Mouse (Mus musculus): ENCODE measurements around the gene Dph5. TPM values are rescaled to one million over a fixed set of nuclear protein-coding genes. Genes with fewer than 3 reads are reported as not detected.

Gene Dph5
- total and polyA plus RNA-seq, 2 experiments from 2014 or later: 9.0 to 20.1 TPM

DNA sequence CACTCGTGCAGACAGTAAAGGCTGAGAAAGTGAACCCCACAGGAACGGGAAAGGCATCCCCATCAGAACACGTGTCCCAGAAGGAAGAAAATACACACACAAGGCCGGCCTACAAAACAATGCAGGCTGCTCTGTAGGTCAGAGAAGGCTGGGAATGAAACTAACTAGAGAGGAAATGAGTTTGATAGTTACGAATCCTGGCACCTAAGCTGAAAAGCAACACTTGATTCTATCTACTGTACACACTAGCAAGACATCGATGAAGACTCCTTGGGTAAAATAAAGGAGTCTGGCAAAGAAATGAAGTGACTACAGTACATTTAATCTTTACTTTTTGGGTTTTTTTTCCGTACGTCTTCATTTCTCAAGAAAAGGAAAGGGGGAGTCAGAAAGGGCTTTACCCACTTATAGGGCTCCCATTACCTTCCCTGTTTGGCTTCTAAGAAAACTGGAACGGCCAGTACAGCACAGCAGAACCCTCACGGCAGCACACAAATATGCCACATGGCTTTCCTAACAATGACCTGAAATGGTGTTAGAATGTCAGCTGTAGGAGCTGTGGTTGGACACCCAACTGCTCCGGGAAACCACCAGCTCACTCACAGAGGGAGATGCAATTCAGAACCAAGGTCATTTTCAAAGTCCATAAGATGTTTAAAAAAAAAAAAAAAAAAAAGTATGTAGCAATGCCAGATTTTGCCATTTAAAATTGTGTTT, 73.8 kb downstream of the Dph5 start:
- no peaks in the 10 kb centered on the region for H3K27me3 ChIP-seq (ENCODE audit: insufficient read depth, low read length)
- DNase-seq (ENCODE audit: low spot score) (no peak), ATAC-seq (no peak)
- H3K9ac ChIP-seq (replicated peaks; ENCODE audit: low read length): no peak overlapping the region
- no peak for TF ChIP-seq CTCF (IDR thresholded peaks at IDR 0.05; ENCODE audit: low read depth)
- 79% methylated on average over 11 of the region's 11 CpGs for WGBS
- H3K4me3 ChIP-seq (ENCODE audit: low read length): no peak overlapping the region
- H3K4me2 ChIP-seq (ENCODE audit: low read depth, low read length): no peak overlapping the region
- no peak overlapping the region for H3K27ac ChIP-seq
- peaks cover 7% of the 10 kb centered on the region for H3K36me3 ChIP-seq (ENCODE audit: insufficient read depth, low read length)
- no peaks in the 10 kb centered on the region for H3K9me3 ChIP-seq (ENCODE audit: low read length)
- H3K4me1 ChIP-seq (ENCODE audit: insufficient read depth, low read length): no peaks in the 10 kb centered on the region

GRCm38 (mm10) chr3:115962028-115962415, 74.4 kb downstream of the Dph5 start:
- Histone ChIP-seq H3K4me2 (ENCODE audit: low read depth, low read length) (no peak overlapping the region), H3K27ac (no peak overlapping the region), H3K4me3 (ENCODE audit: low read length) (no peak overlapping the region), H3K27me3 (ENCODE audit: insufficient read depth, low read length) (no peaks in the 10 kb centered on the region), H3K36me3 (ENCODE audit: insufficient read depth, low read length) (peaks cover 7% of the 10 kb centered on the region), H3K4me1 (ENCODE audit: insufficient read depth, low read length) (no peaks in the 10 kb centered on the region), H3K9ac (replicated peaks; ENCODE audit: low read length) (no peak overlapping the region), H3K9me3 (ENCODE audit: low read length) (no peaks in the 10 kb centered on the region)
- ATAC-seq: no peak
- TF ChIP-seq CTCF (IDR thresholded peaks at IDR 0.05; ENCODE audit: low read depth): no peak
- DNase-seq (ENCODE audit: low spot score): no peak
- WGBS: 63% methylated on average over 4 of the region's 4 CpGs

DNA sequence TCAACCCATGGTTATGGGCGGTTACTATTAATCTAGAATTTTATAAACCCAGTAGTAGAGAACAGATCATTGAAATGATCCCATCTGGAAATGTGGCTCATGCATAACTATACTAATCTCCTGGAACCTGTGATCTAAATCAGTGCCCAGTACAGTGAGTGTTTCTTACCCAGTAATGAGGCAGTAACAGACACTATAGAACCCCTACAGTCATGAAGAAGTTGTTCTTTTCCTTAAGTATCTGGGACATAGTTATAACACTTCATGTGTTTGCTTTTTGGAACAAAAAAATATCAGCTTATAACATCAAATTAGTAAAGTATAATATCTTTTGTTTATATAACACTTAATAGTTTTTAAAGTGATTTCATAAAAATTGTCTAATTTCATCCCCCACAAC, 76.0 kb downstream of the Dph5 start:
- Histone ChIP-seq H3K36me3 (ENCODE audit: insufficient read depth, low read length) (no peaks in the 10 kb centered on the region), H3K9ac (replicated peaks; ENCODE audit: low read length) (no peak overlapping the region), H3K27me3 (ENCODE audit: insufficient read depth, low read length) (no peaks in the 10 kb centered on the region), H3K27ac (no peak overlapping the region), H3K4me3 (ENCODE audit: low read length) (no peak overlapping the region), H3K4me1 (ENCODE audit: insufficient read depth, low read length) (no peaks in the 10 kb centered on the region), H3K9me3 (ENCODE audit: low read length) (no peaks in the 10 kb centered on the region), H3K4me2 (ENCODE audit: low read depth, low read length) (no peak overlapping the region)
- ATAC-seq: no peak
- 100% methylated on average over 1 of the region's 1 CpGs for whole genome bisulfite sequencing
- no peak for DNase-seq (ENCODE audit: low spot score)
- TF ChIP-seq CTCF (IDR thresholded peaks at IDR 0.05; ENCODE audit: low read depth): no peak

DNA sequence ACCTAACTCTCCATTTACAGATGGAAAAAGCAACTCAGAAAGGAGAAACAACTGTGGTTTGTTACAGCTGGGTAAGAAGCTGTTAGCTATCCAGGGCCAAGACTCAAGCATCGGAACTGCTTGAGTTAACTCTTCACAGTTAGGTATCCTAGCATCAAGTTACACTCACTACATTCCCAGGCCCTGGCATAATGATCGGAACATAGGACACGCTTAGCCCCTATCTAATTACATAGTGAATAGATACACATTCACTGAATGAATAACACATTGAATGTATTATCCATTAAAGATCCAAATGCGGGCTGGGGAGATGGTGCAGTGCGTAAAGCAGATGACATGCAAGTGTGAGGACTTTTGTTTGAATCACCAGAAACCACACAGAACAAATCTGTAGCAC, 76.4 kb downstream of the Dph5 start:
- 71% methylated on average over 5 of the region's 5 CpGs for WGBS
- Histone ChIP-seq H3K36me3 (ENCODE audit: insufficient read depth, low read length) (no peaks in the 10 kb centered on the region), H3K27me3 (ENCODE audit: insufficient read depth, low read length) (no peaks in the 10 kb centered on the region), H3K4me2 (ENCODE audit: low read depth, low read length) (no peak overlapping the region), H3K9me3 (ENCODE audit: low read length) (no peaks in the 10 kb centered on the region), H3K9ac (replicated peaks; ENCODE audit: low read length) (no peak overlapping the region), H3K4me3 (ENCODE audit: low read length) (no peak overlapping the region), H3K4me1 (ENCODE audit: insufficient read depth, low read length) (no peaks in the 10 kb centered on the region), H3K27ac (no peak overlapping the region)
- TF ChIP-seq CTCF (IDR thresholded peaks at IDR 0.05; ENCODE audit: low read depth): no peak
- DNase-seq (ENCODE audit: low spot score) (no peak), ATAC-seq (no peak)

DNA sequence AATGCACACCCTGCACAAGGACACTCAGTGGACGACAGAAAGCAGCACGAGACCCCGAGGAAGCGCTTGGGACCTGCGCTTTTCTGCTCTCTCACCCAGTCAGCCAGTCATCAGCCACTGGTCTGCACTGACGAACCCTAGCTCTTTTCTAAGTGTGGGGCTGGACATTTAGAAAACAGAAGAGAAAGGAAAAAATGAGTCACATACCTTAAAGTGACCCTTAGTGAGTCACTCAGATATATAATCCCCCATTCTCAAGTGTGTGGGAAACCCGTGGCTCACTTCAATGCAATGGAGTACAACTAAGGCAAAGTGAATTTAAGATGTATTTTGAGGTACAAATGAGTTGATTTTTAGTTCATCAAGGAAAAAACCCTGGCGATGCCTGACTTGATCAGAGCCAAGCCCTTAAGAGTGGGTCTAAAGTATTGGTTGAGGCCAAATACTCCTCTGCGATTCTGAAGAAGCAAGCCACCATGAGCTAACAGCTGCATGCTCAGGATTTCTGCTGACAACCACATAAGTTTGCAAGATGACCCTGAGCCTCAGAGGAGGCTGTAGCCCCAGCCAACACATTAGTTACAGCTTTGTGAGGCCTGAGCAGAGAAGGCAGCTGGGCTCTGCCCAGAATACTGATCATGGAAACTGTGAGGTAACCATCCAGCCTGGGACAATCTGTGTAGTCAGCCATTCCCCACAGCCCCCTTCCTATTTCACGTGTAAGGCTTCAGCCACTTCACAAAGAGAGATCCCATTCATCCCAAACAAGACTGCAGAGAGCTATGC, 81.3 kb downstream of the Dph5 start:
- no peaks in the 10 kb centered on the region for H3K27me3 ChIP-seq (ENCODE audit: insufficient read depth, low read length)
- H3K27ac ChIP-seq: peak overlapping the region; percentile 38; the same call in 1 of the 2 replicates
- TF ChIP-seq CTCF (IDR thresholded peaks at IDR 0.05; ENCODE audit: low read depth): no peak
- no peaks in the 10 kb centered on the region for H3K9me3 ChIP-seq (ENCODE audit: low read length)
- H3K4me1 ChIP-seq (ENCODE audit: insufficient read depth, low read length): no peaks in the 10 kb centered on the region
- H3K9ac ChIP-seq (replicated peaks; ENCODE audit: low read length): no peak overlapping the region
- H3K4me3 ChIP-seq (ENCODE audit: low read length): no peak overlapping the region
- ATAC-seq: peak; percentile 96
- H3K4me2 ChIP-seq (ENCODE audit: low read depth, low read length): no peak overlapping the region
- WGBS: 72% methylated on average over 10 of the region's 10 CpGs
- DNase-seq (ENCODE audit: low spot score): peak; percentile 70
- H3K36me3 ChIP-seq (ENCODE audit: insufficient read depth, low read length): peaks cover 5% of the 10 kb centered on the region; the same call in 1 of the 2 replicates

DNA sequence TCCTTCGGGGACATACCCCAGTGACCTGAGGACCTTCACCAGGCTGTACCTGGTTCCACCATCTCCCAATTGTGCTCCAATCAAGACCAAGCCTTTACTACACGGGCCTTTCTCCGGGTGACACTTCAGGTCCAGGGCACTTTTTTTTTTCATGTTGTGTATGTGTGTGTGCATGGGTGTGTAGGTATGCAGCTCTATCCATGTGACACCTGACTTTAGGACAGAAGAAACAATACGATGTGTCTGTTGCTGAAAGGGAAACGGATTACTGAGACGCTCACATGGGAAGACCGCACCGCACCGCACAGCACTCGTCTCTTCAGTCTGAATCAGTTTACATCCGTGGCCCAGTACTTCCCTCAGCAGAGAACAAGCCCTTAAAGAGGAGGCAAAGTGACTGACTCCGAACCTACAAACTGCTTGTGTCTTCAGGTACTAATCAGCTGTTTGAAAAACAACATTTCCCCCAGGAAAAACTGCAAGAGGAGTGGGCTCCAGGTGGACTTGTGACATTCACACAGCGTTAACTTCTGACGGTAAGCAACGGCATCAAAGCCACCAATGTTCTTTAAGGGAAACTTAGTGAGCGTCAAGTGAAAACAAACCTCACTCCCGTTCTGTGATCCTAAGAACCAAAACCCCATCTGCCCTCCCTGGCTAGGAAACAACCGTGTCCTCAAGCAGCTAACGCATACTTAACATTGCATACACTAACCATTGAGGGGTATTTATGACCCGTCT, 83.6 kb downstream of the Dph5 start:
- 94% methylated on average over 20 of the region's 20 CpGs for WGBS
- Histone ChIP-seq H3K27me3 (ENCODE audit: insufficient read depth, low read length) (no peaks in the 10 kb centered on the region), H3K4me2 (ENCODE audit: low read depth, low read length) (no peak overlapping the region), H3K4me3 (ENCODE audit: low read length) (no peak overlapping the region), H3K9ac (replicated peaks; ENCODE audit: low read length) (no peak overlapping the region), H3K9me3 (ENCODE audit: low read length) (no peaks in the 10 kb centered on the region), H3K27ac (no peak overlapping the region), H3K36me3 (ENCODE audit: insufficient read depth, low read length) (peaks cover 9% of the 10 kb centered on the region; the same call in 1 of the 2 replicates), H3K4me1 (ENCODE audit: insufficient read depth, low read length) (no peaks in the 10 kb centered on the region)
- no peak for TF ChIP-seq CTCF (IDR thresholded peaks at IDR 0.05; ENCODE audit: low read depth)
- ATAC-seq: no peak
- no peak for DNase-seq (ENCODE audit: low spot score)
